Mouse (Mus musculus): ENCODE results near the gene Mbnl2. TPM values are rescaled to one million over a fixed set of nuclear protein-coding genes. Genes with fewer than 3 reads are reported as not detected.

The Mbnl2 gene
- polyA plus RNA-seq, 1 experiment from 2014 or later, result 15.1 TPM

DNA sequence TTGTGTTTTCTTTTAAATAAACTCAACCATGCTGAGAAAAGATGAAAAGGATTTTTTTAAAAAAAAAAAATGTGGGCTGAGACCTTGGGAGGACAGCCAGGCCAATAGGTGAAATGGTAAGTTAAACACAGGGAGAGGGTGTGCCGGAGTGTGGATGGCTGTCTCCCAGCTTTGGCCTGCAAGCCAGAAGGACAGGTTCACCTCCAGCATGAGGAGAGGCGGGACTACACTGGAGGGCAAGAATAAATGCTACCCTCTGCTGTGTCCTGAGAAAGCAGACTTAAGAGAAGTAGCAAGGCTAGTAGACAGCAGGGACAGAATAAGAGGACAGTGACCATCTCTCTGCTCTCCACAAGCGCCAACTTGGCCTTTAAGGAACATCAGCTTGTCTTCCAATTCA lies 130.1 kb downstream of the Mbnl2 start:
- H3K4me3 ChIP-seq (replicated peaks), result no peak overlapping the region
- 0 out of 2 replicates have a peak, but pooled peaks cover 9% of the 10 kb centered on the region for H3K36me3 ChIP-seq (replicated peaks)
- 68% methylated on average over 3 of the region's 3 CpGs for WGBS (ENCODE audit: insufficient replicate concordance)
- 0 out of 2 replicates have a peak, but pooled peaks cover 9% of the 10 kb centered on the region for H3K4me1 ChIP-seq (replicated peaks)
- H3K9ac ChIP-seq, result no peak overlapping the region
- H3K9me3 ChIP-seq (replicated peaks), result no peaks in the 10 kb centered on the region
- H3K27me3 ChIP-seq, result no peaks in the 10 kb centered on the region
- H3K27ac ChIP-seq (replicated peaks), result no peak overlapping the region
- ATAC-seq (ENCODE audit: insufficient read depth), result no peak
- no peak overlapping the region for H3K4me2 ChIP-seq

DNA sequence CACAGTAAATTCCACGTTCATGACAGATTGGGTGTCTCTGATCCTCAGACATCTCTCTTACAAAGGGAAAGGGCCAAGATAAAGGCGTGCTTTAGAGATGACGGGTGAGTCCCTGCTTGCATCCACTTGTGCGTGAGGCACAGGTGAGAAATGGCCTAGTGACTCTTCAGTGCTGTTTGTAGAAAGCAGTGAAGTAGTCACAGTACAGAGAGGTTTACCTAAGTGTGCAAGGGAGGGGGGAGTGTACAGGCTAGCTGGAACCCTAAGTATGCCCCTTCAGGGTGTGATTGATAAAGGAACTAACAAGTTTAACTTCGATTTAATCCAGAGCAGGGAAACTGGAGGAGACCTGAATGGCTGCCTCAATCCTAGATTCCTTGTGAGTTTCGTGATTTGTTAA lies 130.8 kb downstream of the Mbnl2 start:
- Histone ChIP-seq H3K4me1 (replicated peaks) (0 out of 2 replicates have a peak, but pooled peaks cover 9% of the 10 kb centered on the region), H3K27me3 (no peaks in the 10 kb centered on the region), H3K27ac (replicated peaks) (no peak overlapping the region), H3K4me2 (no peak overlapping the region), H3K4me3 (replicated peaks) (no peak overlapping the region), H3K9ac (no peak overlapping the region), H3K36me3 (replicated peaks) (0 out of 2 replicates have a peak, but pooled peaks cover 6% of the 10 kb centered on the region), H3K9me3 (replicated peaks) (no peaks in the 10 kb centered on the region)
- WGBS (ENCODE audit: insufficient replicate concordance), result 66% methylated on average over 6 of the region's 6 CpGs
- ATAC-seq (ENCODE audit: insufficient read depth), result no peak

DNA sequence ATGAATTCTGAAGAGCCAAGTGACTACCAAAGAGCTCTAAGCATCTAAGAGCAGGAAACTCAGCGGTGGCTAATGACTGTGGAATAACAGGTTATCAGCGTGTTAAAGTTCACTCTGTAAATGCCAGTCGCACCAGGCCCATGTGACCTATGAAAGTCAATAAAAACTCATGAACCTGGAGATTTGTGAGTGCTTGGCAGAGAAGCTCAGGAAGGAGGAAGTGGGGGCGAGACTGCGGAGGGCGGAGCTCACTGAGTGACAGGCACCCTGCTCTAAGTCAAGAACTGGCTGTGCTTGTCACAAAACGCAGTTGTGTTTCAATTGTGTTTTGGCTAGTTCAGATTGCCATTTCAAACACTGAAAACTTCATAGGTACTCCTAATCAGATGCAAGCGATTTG lies 131.4 kb downstream of the Mbnl2 start:
- WGBS (ENCODE audit: insufficient replicate concordance), result 37% methylated on average over 8 of the region's 8 CpGs
- Histone ChIP-seq H3K36me3 (replicated peaks) (0 out of 2 replicates have a peak, but pooled peaks cover 6% of the 10 kb centered on the region), H3K9ac (no peak overlapping the region), H3K27me3 (no peaks in the 10 kb centered on the region), H3K9me3 (replicated peaks) (no peaks in the 10 kb centered on the region), H3K4me2 (no peak overlapping the region), H3K4me3 (replicated peaks) (no peak overlapping the region), H3K4me1 (replicated peaks) (0 out of 2 replicates have a peak, but pooled peaks cover 9% of the 10 kb centered on the region), H3K27ac (replicated peaks) (no peak overlapping the region)
- ATAC-seq (ENCODE audit: insufficient read depth), result peak; percentile 15; the same call in 1 of the 2 replicates

DNA sequence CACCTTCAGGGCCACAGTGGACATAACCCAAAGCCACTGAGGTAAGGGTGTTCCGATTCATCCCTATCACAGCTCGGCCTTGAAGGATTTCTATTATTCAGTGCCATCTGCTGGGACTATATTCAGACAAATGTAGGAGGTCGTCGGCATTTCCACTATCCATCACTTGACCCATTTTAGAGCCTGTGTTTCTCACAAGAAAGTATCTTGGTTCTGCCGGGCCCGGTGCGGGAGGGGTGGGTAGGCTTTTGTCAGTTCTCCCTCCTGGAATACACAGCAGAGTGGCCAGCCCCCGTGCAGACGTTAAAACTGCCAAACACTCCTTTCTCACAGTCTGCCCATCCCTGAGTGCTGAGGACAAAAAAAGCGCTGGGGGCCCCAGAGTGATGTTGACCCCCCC lies 134.4 kb downstream of the Mbnl2 start:
- no peaks in the 10 kb centered on the region for H3K36me3 ChIP-seq (replicated peaks)
- WGBS (ENCODE audit: insufficient replicate concordance), result 83% methylated on average over 10 of the region's 10 CpGs
- no peak overlapping the region for H3K4me2 ChIP-seq
- no peaks in the 10 kb centered on the region for H3K9me3 ChIP-seq (replicated peaks)
- H3K4me3 ChIP-seq (replicated peaks), result no peak overlapping the region
- no peak overlapping the region for H3K9ac ChIP-seq
- no peak overlapping the region for H3K27ac ChIP-seq (replicated peaks)
- ATAC-seq (ENCODE audit: insufficient read depth), result no peak
- no peaks in the 10 kb centered on the region for H3K27me3 ChIP-seq
- 0 out of 2 replicates have a peak, but pooled peaks cover 9% of the 10 kb centered on the region for H3K4me1 ChIP-seq (replicated peaks)

DNA sequence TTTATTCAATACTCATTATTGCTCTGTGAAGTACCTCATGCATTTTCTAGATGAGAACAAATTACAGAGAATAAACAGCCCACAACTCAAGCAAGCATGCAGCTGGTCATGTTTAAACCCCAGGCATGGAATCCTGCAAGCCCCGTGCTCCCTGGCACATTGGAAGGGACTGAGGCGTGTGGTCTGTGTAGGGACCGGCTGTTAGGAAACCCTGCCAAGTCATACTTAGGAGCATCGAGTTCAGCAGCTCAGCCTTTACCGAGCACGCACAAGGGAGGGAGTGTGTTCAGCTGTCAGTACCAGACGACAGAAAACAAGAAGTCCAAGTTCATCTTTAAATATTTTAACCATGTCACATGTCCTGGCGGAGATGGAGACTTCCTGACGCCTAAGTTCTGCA lies 141.4 kb downstream of the Mbnl2 start:
- 0 out of 2 replicates have a peak, but pooled peaks cover 5% of the 10 kb centered on the region for H3K36me3 ChIP-seq (replicated peaks)
- H3K9ac ChIP-seq, result no peak overlapping the region
- H3K4me1 ChIP-seq (replicated peaks), result no peaks in the 10 kb centered on the region
- H3K27ac ChIP-seq (replicated peaks), result no peak overlapping the region
- no peaks in the 10 kb centered on the region for H3K27me3 ChIP-seq
- no peak overlapping the region for H3K4me3 ChIP-seq (replicated peaks)
- 65% methylated on average over 9 of the region's 9 CpGs for WGBS (ENCODE audit: insufficient replicate concordance)
- H3K9me3 ChIP-seq (replicated peaks), result no peaks in the 10 kb centered on the region
- ATAC-seq (ENCODE audit: insufficient read depth), result no peak
- no peak overlapping the region for H3K4me2 ChIP-seq

DNA sequence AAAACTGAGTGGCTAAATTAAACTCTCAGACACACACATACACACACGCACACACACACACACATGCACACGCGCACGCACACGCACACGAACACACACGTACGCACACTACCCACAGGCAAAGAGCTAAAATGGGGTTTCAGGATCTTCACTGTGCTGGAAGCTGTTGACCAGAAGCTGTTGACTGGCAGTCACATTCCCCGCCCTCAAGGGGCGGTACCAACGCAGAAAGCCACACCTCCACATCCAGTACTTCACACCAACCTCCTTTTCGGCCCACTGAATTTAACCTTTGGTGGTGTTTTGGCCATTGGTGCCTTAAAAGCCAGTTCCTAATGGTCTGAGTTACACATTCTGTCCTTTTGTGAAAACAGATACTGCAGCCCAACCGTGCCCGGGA lies 143.5 kb downstream of the Mbnl2 start:
- H3K27me3 ChIP-seq, result no peaks in the 10 kb centered on the region
- H3K36me3 ChIP-seq (replicated peaks), result peaks cover 16% of the 10 kb centered on the region; the same call in 1 of the 2 replicates
- no peaks in the 10 kb centered on the region for H3K4me1 ChIP-seq (replicated peaks)
- 71% methylated on average over 14 of the region's 14 CpGs for WGBS (ENCODE audit: insufficient replicate concordance)
- no peaks in the 10 kb centered on the region for H3K9me3 ChIP-seq (replicated peaks)
- H3K4me2 ChIP-seq, result no peak overlapping the region
- no peak overlapping the region for H3K4me3 ChIP-seq (replicated peaks)
- H3K27ac ChIP-seq (replicated peaks), result no peak overlapping the region
- no peak for ATAC-seq (ENCODE audit: insufficient read depth)
- H3K9ac ChIP-seq, result no peak overlapping the region

DNA sequence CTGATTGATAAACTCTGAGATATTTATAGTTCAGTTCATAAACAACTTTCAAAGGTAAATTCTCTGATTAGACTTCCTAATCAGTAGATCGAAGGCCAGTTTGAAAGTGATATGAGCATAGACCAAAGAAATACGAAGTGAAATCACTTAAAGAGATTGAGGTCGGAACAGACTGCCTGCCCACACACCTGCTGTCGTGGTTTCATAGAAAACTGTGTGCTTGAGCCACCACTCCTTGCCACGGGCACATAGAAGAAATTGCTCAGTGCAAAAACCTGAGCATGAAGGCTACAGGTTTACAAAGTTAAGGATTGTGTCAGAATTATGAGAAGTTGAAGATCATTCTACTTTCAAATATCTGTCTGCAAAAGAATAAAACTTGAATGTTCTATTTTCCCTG lies 153.0 kb downstream of the Mbnl2 start:
- Histone ChIP-seq H3K27ac (replicated peaks) (no peak overlapping the region), H3K4me3 (replicated peaks) (no peak overlapping the region), H3K9ac (no peak overlapping the region), H3K4me2 (no peak overlapping the region), H3K27me3 (no peaks in the 10 kb centered on the region), H3K36me3 (replicated peaks) (peaks cover 26% of the 10 kb centered on the region), H3K4me1 (replicated peaks) (no peaks in the 10 kb centered on the region), H3K9me3 (replicated peaks) (no peaks in the 10 kb centered on the region)
- no peak for ATAC-seq (ENCODE audit: insufficient read depth)
- 57% methylated on average over 5 of the region's 5 CpGs for WGBS (ENCODE audit: insufficient replicate concordance)

DNA sequence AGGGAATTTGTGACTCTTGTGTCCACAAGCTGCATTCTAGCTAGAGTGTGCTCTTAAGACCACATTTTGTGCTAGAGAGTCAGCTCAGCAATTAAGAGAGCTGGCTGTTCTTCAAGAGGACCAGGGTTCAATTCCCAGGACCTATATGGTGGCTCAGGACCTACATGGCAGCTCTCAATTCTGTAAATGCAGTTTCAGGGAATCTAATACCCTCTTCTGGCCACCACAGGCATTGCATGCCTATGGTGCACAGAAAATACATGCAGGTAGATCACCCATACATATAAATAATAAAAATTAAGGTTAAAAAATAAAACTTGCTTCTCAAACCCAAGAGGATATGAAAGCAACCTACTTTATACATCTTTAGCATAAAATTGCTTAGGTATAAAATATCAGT lies 157.3 kb downstream of the Mbnl2 start:
- H3K9me3 ChIP-seq (replicated peaks), result no peaks in the 10 kb centered on the region
- H3K27me3 ChIP-seq, result no peaks in the 10 kb centered on the region

DNA sequence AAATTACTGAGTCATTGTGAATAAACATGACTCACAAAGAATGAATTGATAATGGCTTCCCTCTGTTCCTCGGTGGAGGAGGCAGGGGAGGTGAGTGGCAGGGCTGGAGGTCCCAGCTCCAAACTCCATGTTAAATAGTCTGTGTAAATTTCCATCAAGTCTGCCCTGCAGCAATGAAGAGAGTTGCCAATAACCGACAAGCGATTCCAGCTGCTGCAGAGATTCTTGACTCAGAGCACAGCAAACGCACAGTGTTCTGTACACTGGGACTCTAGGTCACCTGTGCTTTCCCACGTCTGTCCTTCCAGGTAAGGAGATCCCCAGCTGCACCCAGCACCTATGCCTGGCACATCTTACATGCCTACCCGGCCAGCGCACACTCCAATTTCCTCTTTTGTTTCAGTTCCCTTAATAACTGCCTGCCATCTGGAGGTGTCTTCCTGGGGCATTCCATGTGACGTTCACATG lies 158.5 kb downstream of the Mbnl2 start:
- Histone ChIP-seq H3K9ac (no peak overlapping the region), H3K4me3 (replicated peaks) (no peak overlapping the region), H3K9me3 (replicated peaks) (no peaks in the 10 kb centered on the region), H3K27me3 (no peaks in the 10 kb centered on the region), H3K36me3 (replicated peaks) (no peaks in the 10 kb centered on the region), H3K4me2 (no peak overlapping the region), H3K4me1 (replicated peaks) (no peaks in the 10 kb centered on the region), H3K27ac (replicated peaks) (no peak overlapping the region)
- no peak for ATAC-seq (ENCODE audit: insufficient read depth)
- WGBS (ENCODE audit: insufficient replicate concordance), result 54% methylated on average over 8 of the region's 8 CpGs

More for the DNA sequence above, 157.3 kb downstream of the Mbnl2 start:
- Histone ChIP-seq H3K9ac (no peak overlapping the region), H3K4me1 (replicated peaks) (no peaks in the 10 kb centered on the region), H3K4me2 (no peak overlapping the region), H3K36me3 (replicated peaks) (no peaks in the 10 kb centered on the region), H3K4me3 (replicated peaks) (no peak overlapping the region), H3K27ac (replicated peaks) (no peak overlapping the region)
- ATAC-seq (ENCODE audit: insufficient read depth), result no peak

DNA sequence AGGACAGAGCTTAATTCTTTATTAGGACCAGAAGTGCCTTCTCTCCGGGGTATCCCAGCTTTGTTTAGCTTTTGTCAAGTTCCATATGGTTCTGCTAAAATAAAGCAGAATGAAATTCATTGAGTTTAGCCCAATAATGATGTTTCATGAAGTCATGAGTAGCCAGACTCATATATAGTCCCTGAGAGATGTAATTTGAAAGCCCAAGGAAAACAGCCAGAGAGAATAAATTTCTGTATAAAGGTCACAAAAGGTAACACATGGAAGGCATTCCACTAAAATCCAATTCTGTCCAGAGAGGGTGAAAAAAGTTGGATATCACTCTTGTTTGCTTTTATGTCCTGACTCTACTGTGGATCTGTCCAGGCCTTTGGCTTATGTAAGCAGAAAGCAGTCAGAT lies 159.4 kb downstream of the Mbnl2 start:
- ATAC-seq (ENCODE audit: insufficient read depth), result no peak
- H3K27me3 ChIP-seq, result no peaks in the 10 kb centered on the region

DNA sequence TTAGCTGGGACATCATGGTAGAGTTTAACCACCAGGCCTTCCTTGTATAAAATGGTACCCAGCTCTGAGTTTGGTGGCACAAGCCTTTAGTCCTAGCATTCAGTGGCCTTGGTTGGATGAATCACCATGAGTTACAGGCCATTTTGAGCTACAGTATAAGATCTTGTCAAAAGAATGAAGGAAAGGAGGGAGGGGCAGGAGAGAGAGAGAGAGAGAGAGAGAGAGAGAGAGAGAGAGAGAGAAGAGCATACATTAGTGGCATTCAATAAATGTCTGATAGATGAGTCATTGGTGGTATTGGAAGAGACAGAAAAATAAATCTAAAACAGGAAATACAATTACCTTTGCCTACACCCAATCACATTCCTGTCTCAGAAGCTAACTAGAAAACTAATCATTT lies 165.2 kb downstream of the Mbnl2 start:
- no peaks in the 10 kb centered on the region for H3K27me3 ChIP-seq

More for the DNA sequence above, 159.4 kb downstream of the Mbnl2 start:
- WGBS (ENCODE audit: insufficient replicate concordance), result 69% methylated on average over 1 of the region's 1 CpGs
- Histone ChIP-seq H3K4me2 (no peak overlapping the region), H3K9me3 (replicated peaks) (no peaks in the 10 kb centered on the region), H3K4me1 (replicated peaks) (no peaks in the 10 kb centered on the region), H3K27ac (replicated peaks) (no peak overlapping the region), H3K4me3 (replicated peaks) (no peak overlapping the region), H3K36me3 (replicated peaks) (no peaks in the 10 kb centered on the region), H3K9ac (no peak overlapping the region)

DNA sequence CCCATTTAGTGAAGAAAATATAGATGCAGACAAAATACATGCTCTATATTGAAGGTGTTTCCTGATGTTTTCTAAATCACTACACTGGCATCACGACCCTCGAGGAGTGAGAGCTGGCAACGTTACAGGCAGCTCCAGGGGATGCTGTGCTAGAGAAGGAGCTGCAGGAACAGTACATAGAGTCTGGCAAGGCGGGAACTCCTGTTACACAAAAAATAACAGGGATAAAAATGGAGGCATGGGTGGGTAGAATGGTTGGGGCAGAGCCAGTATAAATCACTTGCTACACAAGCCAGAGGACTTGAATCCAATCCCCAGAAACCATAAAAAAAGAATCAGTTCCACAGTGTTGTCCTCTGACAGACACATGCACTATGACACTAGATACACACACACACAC lies 165.8 kb downstream of the Mbnl2 start:
- WGBS (ENCODE audit: insufficient replicate concordance), result 60% methylated on average over 4 of the region's 4 CpGs

More for the DNA sequence above, 165.2 kb downstream of the Mbnl2 start:
- no peaks in the 10 kb centered on the region for H3K36me3 ChIP-seq (replicated peaks)
- ATAC-seq (ENCODE audit: insufficient read depth), result no peak
- no peak overlapping the region for H3K27ac ChIP-seq (replicated peaks)
- H3K9ac ChIP-seq, result no peak overlapping the region
- H3K4me1 ChIP-seq (replicated peaks), result no peaks in the 10 kb centered on the region
- no peak overlapping the region for H3K4me3 ChIP-seq (replicated peaks)
- no peaks in the 10 kb centered on the region for H3K9me3 ChIP-seq (replicated peaks)
- no peak overlapping the region for H3K4me2 ChIP-seq

More for the DNA sequence above, 165.8 kb downstream of the Mbnl2 start:
- Histone ChIP-seq H3K4me3 (replicated peaks) (no peak overlapping the region), H3K4me2 (no peak overlapping the region), H3K4me1 (replicated peaks) (no peaks in the 10 kb centered on the region), H3K9ac (no peak overlapping the region), H3K27me3 (no peaks in the 10 kb centered on the region), H3K9me3 (replicated peaks) (no peaks in the 10 kb centered on the region), H3K27ac (replicated peaks) (no peak overlapping the region), H3K36me3 (replicated peaks) (no peaks in the 10 kb centered on the region)
- ATAC-seq (ENCODE audit: insufficient read depth), result no peak

Measured in liver, embryonic 15.5 days (tissue).